ENCODE assay signal across 17 mouse cellular contexts in the genomic region with DNA sequence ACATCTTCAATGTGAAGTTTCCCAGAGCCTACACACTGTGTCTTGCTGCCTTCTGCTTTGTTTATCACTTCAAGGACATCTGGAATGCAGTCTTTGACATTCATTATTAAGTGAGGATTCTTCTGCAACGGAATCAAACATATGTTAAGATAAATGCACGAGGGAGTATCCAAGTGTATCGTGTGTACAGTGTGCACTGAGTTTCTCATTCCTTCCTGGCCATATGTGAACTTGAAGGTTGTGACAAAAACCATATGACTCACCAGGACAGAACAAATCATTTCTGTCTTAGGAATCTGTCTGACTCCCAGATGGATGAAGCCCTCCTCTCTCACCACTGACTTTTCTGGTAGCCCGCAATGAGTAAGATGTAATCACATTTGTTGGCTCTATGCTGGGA. TPM values are rescaled to one million over a fixed set of nuclear protein-coding genes. Genes with fewer than 3 reads are reported as not detected.
"Had no signal": no experiment of that assay in that cellular context is flagged by ENCODE, and none has a peak within 500 bp of the region (broad histone marks: within the 10 kb centered on the region; RNA-seq: fewer than 3 reads in every experiment).

No protein-coding gene starts in this region.

- H3K4me3 ChIP-seq: kidney, embryonic 15.5 days; liver, embryonic 13.5 days; midbrain, embryonic 12.5 days; midbrain, embryonic 15.5 days; neural tube, embryonic 12.5 days; neural tube, embryonic 15.5 days; stomach, embryonic 15.5 days had no signal

- H3K9me3 ChIP-seq: liver, embryonic 13.5 days; midbrain, embryonic 15.5 days had no signal

- H3K4me2 ChIP-seq: kidney, embryonic 15.5 days; liver, embryonic 13.5 days; midbrain, embryonic 12.5 days; midbrain, embryonic 15.5 days; neural tube, embryonic 12.5 days; neural tube, embryonic 15.5 days; stomach, embryonic 15.5 days had no signal

- ATAC-seq: midbrain, embryonic 15.5 days had no signal

- DNase-seq: kidney, adult 8-10 months; kidney, postnatal 10 days; liver, embryonic 13.5 days; lung, adult 2 months; right cerebral cortex, adult 18-20 months; right cerebral cortex, postnatal 14 days; right cerebral cortex, postnatal 4 days; thymus, adult 2 months; thymus, postnatal 14 days; thymus, postnatal 4 days had no signal

- H3K9ac ChIP-seq: kidney, embryonic 15.5 days; liver, embryonic 13.5 days; midbrain, embryonic 12.5 days; midbrain, embryonic 15.5 days; neural tube, embryonic 12.5 days; neural tube, embryonic 15.5 days; stomach, embryonic 15.5 days had no signal

- H3K4me1 ChIP-seq: kidney, embryonic 15.5 days; liver, embryonic 13.5 days; midbrain, embryonic 12.5 days; midbrain, embryonic 15.5 days; neural tube, embryonic 12.5 days; neural tube, embryonic 15.5 days; stomach, embryonic 15.5 days had no signal

- H3K27ac ChIP-seq: kidney, embryonic 15.5 days; liver, embryonic 13.5 days; macrophage; midbrain, embryonic 12.5 days; midbrain, embryonic 15.5 days; neural tube, embryonic 12.5 days; neural tube, embryonic 15.5 days; stomach, embryonic 15.5 days had no signal

- H3K36me3 ChIP-seq: kidney, embryonic 15.5 days; liver, embryonic 13.5 days; midbrain, embryonic 12.5 days; midbrain, embryonic 15.5 days; neural tube, embryonic 12.5 days; neural tube, embryonic 15.5 days; stomach, embryonic 15.5 days had no signal

- H3K27me3 ChIP-seq: kidney, embryonic 15.5 days; liver, embryonic 13.5 days; midbrain, embryonic 12.5 days; midbrain, embryonic 15.5 days; neural tube, embryonic 12.5 days; neural tube, embryonic 15.5 days; stomach, embryonic 15.5 days had no signal

RNA-seq across cellular contexts. Expression of a gene that starts 59.0 kb away (rescaled TPM):
- polyA plus RNA-seq: macrophage had no signal
